Mouse (Mus musculus) midbrain, embryonic 15.5 days (tissue): Measurements from ENCODE around the gene Smok2b. TPM values are rescaled to one million over a fixed set of nuclear protein-coding genes. Genes with fewer than 3 reads are reported as not detected.

Experiments used
- polyA plus RNA-seq: library from polyadenylated mRNA; unstranded; fragments of >200 nt; fragmentation: Nextera tagmentation; extraction: Ambion mirVana; gene quantifications from 2 replicates; pipeline ENCODE4 v1.2.1, GENCODE M21; 2015

Gene Smok2b
- polyA plus RNA-seq, 1 experiment from 2014 or later, result not detected

Other genes with a start within 250 kb of the Smok2b start
- 132 and 134 TPM in 2 replicates for gene Wtap, start 236.1 kb upstream of the Smok2b start, polyA plus RNA-seq
- 118 and 119 TPM in 2 replicates for gene Sod2, start 223.4 kb upstream of the Smok2b start, polyA plus RNA-seq
- gene Gpr31b, start 178.0 kb upstream of the Smok2b start, polyA plus RNA-seq, result 0.17 TPM in 1 of 2 replicates, not detected in the other
- 0.13 and 0.15 TPM in 2 replicates for gene Tcp10b, start 169.2 kb upstream of the Smok2b start, polyA plus RNA-seq
- not detected in 2 replicates for gene Unc93a, start 98.4 kb upstream of the Smok2b start, polyA plus RNA-seq
- not detected in 2 replicates for gene Smok2a, start 9.1 kb upstream of the Smok2b start, polyA plus RNA-seq
- not detected in 2 replicates for gene Tcp10c, start 124.3 kb downstream of the Smok2b start, polyA plus RNA-seq